Mouse (Mus musculus) left cerebral cortex, postnatal 4 days (tissue): ENCODE measurements around the gene Cldn13. TPM values are rescaled to one million over a fixed set of nuclear protein-coding genes. Genes with fewer than 3 reads are reported as not detected.
"Not testable (repeated sequence)": the region's sequence is repeated elsewhere in the genome, so short reads cannot be mapped to it uniquely, and the experiment has no call there.

ENCODE experiments used
- DNase-seq: peaks from one replicate; pipeline ENCODE4 v3.0.0-alpha.2; 2022
- intact Hi-C: fragments of 180-260 bp; cut with DNase I; formaldehyde crosslinking; loops from one replicate; pipeline ENCODE4 v1.15.1; 2025
- total RNA-seq, 2 experiments: library from RNA; stranded (reverse); gene quantifications; 2 replicates each; pipeline ENCODE4 v1.2.3; 2021

The Cldn13 gene
- not detected for total RNA-seq

DNA sequence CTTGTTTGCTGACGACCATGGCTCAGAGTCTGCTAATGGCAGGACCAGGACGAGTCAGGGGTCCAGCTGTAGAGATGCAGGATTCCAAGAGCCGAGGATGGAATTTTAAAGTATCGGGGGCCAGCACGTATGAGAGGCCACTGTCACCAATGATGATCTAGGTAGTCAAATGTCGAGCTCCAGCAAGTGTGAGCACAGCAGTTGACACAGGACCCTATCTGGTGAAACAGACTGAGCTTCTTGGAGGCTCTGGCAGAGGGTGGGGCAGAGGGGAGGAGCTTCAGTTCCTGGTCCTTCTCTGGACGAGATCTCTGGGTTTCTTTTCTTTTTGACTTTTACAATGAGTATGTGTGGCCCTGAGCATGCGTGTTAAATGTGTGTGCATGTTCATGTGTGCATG lies at the start of gene Cldn13:
TSS of gene Cldn13 (minus strand) at position 216 of the 400 bp plus-strand sequence.
- intact Hi-C loops: no loop called here
- DNase-seq: no peak

DNA sequence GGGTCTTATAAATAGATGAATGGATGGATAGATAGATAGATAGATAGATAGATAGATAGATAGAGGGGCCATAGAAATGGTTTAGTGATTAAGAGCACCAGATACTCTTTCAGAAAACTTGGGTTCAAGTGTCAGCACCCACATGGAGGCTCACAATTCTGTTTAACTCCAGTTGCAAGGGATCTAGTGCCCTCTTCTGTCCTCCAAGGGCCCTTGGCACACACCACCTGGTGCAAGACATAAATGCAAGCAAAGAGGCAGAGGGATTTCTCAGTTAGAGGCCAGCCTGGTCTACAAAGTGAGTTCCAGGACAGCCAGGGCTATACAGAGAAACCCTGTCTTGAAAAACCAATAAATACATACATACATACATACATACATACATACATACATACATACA lies 49.3 kb upstream of the Cldn13 start:
- DNase-seq: not testable (repeated sequence)
- intact Hi-C loops: loop anchor here (5.0 to 10.0 kb wide), 2 partner anchors 57 to 220 kb away; partner anchors contain the start of genes Eln and Tmem270

DNA sequence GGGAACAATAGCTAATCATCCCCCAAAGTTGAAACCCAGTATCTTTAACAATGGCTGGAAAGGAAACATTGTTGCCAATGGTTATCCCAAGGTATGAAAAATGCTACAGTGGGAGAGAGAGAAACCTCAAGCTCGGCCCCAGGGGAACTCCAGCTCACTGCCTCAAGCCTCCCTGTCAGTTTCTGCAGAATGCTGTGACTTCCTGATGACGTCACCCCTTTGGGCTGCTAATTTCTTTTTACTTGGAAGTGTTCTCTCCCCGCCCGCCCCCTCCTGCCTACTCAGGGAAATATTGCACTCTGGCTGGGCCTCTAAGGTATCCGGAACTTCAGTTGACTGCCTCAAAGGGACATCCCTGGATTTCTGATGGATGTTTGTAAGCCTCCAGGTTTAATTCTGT lies 48.2 kb upstream of the Cldn13 start:
- DNase-seq: no peak
- intact Hi-C loops: loop anchor here (10.0 kb wide), 1 partner anchor 219 kb away; the partner anchor contains the start of gene Eln

DNA sequence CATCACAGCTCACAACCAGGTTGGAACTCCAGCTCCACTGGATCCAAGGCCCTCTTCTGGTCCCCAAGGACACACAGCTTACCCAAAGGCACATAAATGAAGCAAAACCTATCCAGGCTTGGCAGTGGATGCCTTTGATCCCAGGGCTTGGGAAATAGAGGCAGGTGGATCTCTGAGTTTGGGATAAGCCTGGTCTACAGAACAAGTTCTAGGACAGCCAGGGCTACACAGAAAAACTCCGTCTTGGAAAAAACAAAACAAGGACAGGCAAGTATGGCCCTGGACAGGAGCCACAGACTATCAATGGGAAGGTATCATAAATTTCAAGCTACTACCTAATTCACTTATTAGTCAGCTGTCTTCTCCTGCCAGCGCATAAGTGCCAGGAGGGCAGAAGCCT lies 46.2 kb upstream of the Cldn13 start:
- DNase-seq: no peak

DNA sequence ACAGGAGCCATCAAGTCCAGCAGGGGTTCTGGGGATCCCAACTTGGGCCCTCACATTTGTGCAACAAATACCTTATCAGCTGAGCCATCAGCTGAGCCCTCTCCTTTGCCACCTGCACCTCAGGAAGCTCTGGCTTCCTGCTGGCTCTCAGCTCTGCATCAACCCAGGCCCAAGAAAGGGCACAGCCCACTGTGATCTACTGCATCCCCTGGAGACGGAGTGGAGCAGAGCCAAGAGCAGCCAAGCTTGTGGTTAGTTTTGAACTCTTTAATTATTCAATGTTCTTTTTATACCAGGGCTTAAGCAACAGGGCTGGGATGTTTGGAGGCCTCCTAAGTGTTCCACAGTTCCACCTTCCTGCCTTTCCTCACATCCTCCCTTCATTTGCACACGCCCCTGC lies 45.1 kb upstream of the Cldn13 start:
- intact Hi-C loops: loop anchor here (10.0 kb wide), 1 partner anchor 216 kb away; the partner anchor contains the start of gene Eln
- no peak for DNase-seq

More for the DNA sequence above, 46.2 kb upstream of the Cldn13 start:
- intact Hi-C loops: loop anchor here (10.0 kb wide), 1 partner anchor 217 kb away; the partner anchor contains the start of gene Eln

DNA sequence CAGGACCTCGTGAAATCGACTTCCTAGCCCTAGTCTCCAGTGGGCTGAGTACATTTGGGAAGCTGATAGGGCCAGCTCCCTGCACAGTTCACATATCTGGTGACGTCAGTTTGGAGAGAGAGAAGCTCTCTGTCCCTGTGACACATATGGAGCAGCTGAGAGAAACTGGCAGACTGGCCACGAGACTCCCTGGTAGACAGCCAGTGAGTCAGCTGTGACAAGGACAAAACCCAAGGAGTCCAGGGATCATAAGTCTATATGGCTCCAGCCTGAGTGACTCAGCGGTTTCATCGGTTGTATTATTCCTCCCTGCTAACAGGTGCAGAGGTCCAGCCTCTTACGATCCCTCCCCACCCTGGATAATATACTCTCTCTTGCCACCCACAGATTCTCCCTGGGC lies 43.8 kb upstream of the Cldn13 start:
- peak; percentile 38 for DNase-seq
- intact Hi-C loops: no loop called here

DNA sequence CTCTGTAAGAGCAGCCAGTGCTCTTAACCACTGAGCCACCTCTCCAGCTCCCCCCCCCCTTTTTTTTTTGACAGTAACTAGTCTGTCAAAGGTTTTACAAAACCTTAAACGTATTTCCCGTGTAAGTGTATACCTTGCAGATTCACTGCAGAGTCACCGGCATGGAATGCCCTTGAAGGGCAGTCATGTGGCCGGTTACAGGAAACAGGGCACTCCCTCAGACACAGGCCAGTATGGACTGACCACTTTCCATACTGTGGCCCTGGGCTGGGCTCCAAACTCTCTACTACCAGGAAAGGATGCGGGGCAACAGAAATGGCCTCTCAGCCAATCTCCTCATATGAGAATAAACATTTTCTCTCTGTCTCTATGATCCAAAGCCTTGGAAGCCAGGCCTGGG lies 40.2 kb upstream of the Cldn13 start:
- DNase-seq: no peak
- intact Hi-C loops: no loop called here

DNA sequence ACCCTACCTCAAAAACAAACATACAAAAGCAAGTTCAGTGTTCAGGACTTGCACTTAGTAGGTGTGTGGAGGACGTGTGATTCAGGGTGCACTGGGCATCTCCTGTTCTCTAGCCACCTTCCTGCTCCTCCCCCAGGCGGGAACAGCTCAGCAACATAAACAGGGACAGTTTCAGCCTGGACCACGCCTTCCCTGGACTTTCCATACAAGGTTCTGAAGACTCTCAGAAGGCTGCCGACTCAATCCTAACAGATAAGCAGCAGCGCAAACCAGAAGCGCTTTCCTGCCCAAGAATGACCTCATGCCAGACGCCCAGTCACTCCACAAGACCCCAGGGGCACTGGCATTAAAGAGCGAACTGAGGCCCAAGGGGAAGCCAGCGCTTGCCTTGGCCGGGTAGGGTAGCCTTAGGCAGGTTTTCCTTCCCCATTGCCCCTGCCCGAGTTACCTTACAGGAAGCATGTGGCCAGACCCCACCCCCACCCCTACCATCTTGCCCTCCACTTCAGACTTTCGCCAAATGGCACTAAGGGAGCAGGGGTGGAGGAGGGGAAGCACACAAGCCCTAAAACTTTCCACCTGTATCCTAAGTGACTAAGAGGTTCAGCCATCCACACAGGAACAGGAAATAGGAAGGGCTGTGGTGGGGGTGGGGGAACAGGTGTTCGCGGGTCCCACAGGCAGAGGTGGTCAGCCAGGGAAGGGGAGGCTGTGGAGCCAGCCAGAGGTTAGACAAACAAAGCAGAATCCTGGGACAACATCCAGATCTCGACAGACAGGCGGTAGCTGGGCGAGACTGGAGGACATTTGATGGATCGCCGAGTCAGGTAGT lies 35.9 kb upstream of the Cldn13 start:
- no peak for DNase-seq

DNA sequence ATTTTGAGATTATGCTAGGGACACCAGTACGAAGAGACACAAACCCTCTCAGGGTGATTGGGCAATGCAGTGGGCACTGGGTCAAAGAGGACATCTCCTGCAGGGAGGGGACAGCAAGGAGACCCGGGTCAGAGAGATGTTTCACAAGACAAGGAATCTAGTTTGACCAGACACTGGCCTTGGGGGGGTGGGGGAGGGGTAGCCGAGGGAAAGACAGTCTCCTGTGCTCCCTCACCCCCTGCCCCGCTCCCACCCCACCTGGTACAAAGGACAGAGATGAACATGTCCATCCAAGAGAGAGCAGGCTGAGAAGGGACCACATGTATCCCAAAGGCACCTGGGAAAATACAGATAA lies 32.7 kb upstream of the Cldn13 start:
- intact Hi-C loops: no loop called here
- no peak for DNase-seq

More for the DNA sequence above, 35.9 kb upstream of the Cldn13 start:
- intact Hi-C loops: no loop called here

DNA sequence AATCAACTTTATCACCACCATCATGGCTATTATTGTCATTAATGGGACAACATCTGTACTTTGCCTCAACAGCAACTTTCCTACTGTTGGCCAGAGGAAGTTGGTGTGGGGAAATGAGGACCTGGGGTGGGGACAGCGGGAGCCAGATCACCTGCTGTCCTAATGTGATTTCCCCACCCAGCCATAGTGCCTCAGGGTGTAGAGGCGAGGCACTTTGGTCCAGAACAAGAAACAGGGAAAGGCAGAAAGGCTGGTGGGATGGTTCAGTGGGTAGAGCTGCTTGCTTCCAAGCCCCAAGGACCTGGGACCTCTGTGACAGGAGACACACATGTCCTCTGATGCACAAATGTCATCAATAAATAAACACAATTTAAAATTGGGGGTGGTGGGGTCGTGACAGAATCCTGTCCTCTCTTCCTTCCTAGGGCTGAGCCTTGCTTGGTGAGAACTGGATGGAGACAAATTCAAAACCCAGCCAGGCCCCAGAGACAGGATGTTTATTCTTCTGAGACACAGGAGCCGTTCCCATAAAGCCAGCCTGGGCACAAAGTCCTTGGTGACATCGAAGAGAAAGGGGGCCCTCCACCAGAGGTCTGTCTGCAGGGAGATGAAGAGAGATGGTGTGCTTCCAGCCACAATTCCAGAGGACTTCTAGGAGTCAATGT lies 32.2 kb upstream of the Cldn13 start:
- intact Hi-C loops: no loop called here
- no peak for DNase-seq

DNA sequence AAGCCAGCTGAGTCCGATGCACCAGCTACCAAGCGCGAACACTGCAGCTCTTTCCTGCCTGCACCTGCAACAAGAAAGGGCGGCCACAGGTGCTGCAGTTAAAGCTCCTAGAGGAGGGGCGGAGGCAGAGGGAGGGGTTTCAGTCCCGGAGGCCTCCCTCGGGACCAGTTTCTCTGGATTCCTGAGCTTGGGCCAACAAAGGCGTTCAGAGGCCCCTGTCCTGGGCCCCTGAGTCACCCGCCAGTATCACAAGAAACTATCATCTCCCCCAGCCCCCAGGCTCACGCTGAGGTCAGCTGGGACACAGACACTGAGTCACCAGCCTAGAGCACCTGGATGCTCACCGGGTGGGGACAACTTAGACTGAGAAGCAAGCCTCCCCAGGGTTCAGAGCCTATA lies 31.5 kb upstream of the Cldn13 start, which contains the start of gene Cldn4:
TSS of gene Cldn4 (minus strand) at position 78 of the 399 bp plus-strand sequence.
- DNase-seq: no peak
- intact Hi-C loops: no loop called here

DNA sequence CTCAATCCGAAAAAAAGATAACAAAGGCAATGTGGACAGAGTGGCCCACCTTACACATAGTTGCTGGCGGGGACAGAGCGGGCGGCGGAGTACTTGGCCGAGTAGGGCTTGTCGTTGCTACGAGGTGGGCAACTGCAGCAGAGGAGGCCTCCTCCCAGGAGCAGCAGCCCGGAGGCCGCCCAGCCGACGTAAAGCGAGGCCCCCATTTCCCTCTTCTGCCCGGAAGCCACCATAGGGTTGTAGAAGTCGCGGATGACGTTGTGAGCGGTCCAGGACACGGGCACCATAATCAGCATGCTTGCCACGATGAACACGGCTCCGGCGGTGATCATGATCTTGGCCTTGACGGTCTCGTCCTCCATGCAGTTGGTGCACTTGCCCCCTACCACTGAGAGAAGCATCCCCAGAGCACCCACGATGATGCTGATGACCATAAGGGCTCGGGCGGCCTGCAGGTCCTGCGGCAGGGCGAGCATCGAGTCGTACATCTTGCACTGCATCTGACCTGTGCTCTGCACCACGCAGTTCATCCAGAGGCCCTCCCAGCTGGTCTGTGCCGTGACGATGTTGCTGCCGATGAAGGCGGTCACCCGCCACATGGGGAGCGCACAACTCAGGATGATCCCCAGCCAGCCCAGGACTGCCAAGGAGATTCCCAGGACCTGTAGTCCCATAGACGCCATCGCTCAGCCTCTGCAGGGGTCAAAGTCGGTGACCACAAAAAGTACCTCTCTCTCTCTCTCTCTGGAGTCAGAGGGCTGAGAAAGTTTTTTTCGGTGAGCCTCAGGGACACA lies 30.9 kb upstream of the Cldn13 start:
- no peak for DNase-seq
- intact Hi-C loops: no loop called here

DNA sequence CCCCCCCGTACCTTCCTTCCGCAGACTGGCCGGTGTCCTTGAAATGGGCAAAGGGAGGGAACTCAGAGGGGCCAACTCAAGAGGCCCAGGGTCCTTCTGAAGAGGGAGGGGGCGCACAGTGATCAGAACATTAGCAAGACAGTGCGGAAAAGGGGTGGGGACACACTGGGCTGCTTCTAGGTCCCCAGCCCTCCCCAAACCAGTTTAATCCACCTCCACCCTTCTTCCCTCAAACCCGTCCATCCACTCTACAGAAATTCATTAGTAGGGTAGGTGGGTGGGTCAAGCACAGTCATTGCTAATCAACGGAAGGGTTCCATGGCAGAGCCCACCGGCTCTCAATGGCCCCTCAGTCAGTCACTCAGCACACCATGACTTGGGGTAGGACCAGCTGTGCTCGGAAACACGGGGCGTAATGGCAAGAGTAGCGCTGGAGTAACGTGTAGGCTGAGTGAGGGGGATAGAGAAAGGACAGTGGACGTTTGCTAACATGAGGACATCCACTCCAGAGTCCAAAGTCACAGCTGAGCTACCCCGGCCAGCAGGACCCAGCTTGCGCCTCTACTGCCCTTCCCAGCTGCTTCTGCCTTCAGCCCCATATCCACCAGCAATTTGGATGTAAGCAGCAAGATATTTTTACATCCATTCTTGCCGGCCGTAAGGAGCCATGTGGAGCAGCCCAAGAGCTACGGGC lies 30.1 kb upstream of the Cldn13 start:
- DNase-seq: no peak
- intact Hi-C loops: no loop called here

DNA sequence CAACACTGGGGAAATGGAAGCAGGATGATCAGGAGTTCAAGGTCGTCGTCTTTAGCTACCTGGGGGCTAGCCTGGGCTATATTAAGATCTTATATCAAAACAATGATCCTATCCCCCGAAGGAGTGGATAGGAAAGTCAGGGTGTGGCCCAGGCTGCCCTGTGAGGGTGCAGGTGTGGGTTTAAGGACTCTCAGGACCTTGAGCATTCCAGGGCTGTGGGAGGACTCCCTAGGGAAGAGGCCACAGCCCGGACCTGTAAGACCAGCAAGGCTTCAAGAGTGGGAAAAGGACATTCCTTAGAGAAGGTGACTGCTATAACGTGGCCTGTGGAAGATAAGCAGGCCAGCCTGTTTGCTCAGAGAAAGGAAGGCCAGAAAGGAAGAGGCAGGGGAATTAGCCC lies 28.9 kb upstream of the Cldn13 start:
- no peak for DNase-seq
- intact Hi-C loops: no loop called here

DNA sequence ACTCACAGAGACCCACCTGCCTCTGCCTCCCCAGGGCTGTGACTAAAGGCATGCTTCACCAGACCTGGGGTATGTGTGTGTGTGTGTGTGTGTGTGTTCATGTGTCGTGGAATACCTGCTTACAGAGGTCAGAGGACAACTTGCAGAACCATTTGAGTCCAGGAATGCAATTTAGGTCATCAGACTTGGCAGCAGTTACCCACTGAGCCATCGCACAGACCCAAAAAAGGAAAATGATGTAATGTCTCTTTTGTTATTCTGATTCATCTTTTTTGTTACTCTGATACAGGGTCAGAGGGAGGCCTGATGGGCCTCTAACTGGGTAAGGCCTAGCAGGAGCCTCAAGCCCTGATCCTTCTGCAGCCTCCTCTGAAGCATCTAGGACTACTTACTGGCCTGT lies 27.4 kb upstream of the Cldn13 start:
- intact Hi-C loops: no loop called here
- DNase-seq: no peak

DNA sequence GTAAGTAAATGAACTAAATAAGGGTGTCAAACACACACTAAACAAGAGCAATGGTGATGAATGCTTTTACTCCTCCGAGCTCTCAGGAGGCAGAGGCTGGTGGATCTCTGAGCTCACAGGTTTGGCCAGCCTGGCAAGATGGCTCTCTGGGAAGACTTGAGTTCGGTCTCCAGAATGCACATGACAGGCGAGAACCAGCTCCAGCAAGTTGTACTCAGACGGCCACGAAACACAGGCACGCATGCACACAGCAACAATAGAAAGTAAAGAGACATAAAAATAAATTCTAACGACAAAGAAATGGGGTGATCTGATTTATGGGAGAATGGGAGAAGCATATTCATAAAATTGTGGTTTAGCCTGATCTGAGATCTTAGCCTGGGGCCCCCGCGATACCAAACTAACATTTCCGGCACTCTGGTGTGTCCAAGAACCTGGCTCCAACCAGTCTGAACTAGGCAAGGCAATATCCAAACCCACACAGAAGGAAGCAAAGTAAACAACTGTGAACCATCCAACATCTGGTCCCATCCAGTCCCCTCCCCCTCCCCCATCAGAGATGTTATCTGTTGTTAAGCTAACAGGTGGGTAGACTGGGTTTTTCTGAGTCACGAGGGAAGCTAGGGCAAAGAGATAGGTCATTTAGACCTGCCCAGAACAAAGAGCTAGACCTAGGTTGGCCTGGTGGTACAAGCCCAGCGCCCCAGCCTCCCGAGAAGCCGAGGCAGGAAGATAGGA lies 26.3 kb upstream of the Cldn13 start:
- DNase-seq: no peak
- intact Hi-C loops: no loop called here

DNA sequence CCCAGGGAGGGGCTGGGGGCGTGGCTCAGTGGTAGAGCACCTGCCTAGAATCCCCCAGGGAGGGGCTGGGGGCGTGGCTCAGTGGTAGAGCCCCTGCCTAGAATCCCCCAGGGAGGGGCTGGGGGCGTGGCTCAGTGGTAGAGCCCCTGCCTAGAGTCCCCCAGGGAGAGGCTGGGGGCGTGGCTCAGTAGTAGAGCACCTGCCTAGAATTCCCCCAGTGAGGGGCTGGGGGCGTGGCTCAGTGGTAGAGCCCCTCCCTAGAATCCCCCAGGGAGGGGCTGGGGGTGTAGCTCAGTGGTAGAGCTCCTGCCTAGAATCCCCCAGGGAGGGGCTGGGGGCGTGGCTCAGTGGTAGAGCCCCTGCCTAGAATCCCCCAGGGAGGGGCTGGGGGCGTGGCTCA lies 24.2 kb upstream of the Cldn13 start:
- DNase-seq, intact Hi-C loops: not testable (repeated sequence)

DNA sequence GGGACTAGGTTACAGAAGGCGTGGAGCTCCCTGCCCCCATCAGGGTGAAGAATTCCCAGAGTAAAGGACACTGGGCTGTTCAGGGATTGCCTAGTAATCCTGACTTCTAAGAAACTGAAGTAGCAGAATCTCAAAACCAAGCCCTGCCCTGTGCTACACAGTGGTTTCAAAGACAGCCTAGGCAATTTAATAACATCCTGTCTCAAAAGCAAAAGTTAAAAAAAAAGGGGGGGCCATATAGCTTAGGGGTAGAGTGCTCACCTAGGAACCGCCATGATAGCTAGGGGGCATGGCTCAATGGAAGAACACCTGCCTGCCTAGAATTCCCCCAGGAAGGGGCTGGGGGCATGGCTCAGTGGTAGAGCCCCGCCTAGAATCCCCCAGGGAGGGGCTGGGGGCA lies 23.7 kb upstream of the Cldn13 start:
- no peak for DNase-seq
- intact Hi-C loops: no loop called here

DNA sequence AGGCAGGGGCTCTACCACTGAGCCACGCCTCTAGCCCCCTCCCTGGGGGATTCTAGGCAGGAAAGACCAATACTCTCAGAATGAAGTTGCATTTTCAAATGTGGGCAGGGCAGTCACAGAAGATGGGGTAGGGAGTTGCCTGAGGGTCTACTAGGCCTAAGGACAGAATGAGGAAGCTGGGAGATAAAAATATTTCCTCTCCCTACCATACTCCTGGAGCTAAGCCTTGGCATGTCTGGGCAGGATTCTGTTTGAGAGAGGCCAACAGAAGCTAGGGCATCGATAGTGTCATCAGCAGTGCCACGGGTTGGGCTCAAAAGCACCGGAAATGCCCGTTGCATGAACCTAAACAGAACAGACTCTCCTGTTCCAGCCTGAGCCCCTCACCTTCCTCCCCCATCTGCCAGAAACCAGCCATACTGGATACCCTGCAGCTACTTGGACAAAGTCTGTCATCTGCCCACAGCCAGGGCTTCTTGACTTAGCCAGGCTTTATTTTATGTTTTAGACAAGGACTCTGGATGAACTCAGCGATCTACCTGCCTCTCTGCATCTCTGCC lies 21.4 kb upstream of the Cldn13 start:
- intact Hi-C loops: no loop called here
- no peak for DNase-seq

DNA sequence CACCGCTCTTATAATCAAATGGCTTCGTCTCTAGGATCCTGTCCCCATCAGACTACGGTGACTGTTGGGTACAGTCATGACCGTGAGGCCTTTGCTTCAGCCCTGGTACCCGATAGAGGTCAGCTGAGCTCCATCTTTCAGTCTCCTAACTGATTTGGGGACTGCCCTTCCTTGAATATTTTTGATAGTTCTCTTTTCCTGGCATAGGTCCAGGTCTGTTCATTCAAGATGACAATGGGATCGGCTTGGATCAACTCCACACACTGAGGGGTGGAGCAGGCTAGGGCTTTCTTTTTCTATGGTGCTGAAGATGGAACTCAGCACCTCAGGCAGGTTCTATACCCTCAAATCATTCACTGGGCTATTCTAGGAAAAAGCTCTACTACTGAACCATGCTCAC lies 20.7 kb upstream of the Cldn13 start:
- intact Hi-C loops: no loop called here

More for the DNA sequence above, 20.7 kb upstream of the Cldn13 start:
- no peak for DNase-seq
